Mouse (Mus musculus): ENCODE data around the gene Zfp541.

DNA sequence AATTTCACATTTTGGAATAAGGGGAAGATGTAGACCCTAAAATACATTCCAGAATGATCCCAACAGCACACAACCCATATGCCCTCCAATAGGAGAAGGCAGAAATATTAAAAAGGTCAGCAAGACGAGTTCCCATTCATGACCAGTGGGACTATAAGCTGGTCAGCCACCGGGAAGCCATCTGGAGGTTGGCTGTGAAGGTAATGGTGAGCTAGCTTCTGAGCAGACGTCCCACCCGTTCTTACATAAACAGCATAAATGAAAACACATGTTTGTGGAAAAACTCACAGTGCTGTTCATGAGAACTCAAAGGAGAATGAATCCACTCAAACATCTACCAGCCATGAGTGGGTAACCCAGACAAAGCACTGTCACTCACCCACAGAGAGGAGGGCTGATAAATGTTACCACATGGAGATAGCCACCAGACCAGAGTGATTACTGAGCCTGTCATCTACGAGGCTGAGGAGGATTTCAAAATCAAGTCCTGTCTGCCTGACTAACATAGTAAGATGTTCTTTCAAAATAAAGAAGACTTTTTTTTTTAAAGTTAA, 47.8 kb upstream of the Zfp541 start:
- no peak for TF ChIP-seq POLR2A (IDR thresholded peaks at IDR 0.05; ENCODE audit: borderline replicate concordance, control insufficient read depth, low read depth, low read length)
- TF ChIP-seq CTCF (IDR thresholded peaks at IDR 0.05; ENCODE audit: control insufficient read depth, insufficient read depth, low read length), result no peak
